Mouse (Mus musculus): ENCODE measurements at regions not wholly inside any gene's neighbourhood (a gene's known extent, or its start where the extent isn't known, plus 50 kb on each side); places are given as distances from the start of the nearest gene placed in this dataset.
A peak's percentile ranks its signal among the peaks of the same experiment; 100 is the strongest.

- DNase-seq (ENCODE audit: low read depth, low spot score) = no peak
Observed at GRCm38 (mm10) chr13:47298010-47298409, 175.6 kb downstream of the Rnf144b start.

- DNase-seq (ENCODE audit: low read depth, low spot score) = no peak
Observed at GRCm38 (mm10) chr13:47300486-47300885, 178.0 kb downstream of the Rnf144b start.

GRCm38 (mm10) chr13:47301070-47301469 lies 178.6 kb downstream of the Rnf144b start:
- DNase-seq (ENCODE audit: low read depth, low spot score) = no peak

GRCm38 (mm10) chr13:47309492-47309891 lies 187.0 kb downstream of the Rnf144b start:
- no peak for DNase-seq (ENCODE audit: low read depth, low spot score)

GRCm38 (mm10) chr13:47310751-47311202 lies 188.3 kb downstream of the Rnf144b start:
- DNase-seq (ENCODE audit: low read depth, low spot score) = no peak

GRCm38 (mm10) chr13:47319549-47319948 lies 197.1 kb downstream of the Rnf144b start:
- no peak for DNase-seq (ENCODE audit: low read depth, low spot score)

GRCm38 (mm10) chr13:47321876-47322275 lies 199.4 kb downstream of the Rnf144b start:
- DNase-seq (ENCODE audit: low read depth, low spot score) = no peak

GRCm38 (mm10) chr13:47335996-47336684 lies 213.7 kb downstream of the Rnf144b start:
- DNase-seq (ENCODE audit: low read depth, low spot score) = peak; percentile 13

GRCm38 (mm10) chr13:47336865-47337441 lies 214.5 kb downstream of the Rnf144b start:
- DNase-seq (ENCODE audit: low read depth, low spot score) = no peak

GRCm38 (mm10) chr13:47339411-47339810 lies 217.0 kb downstream of the Rnf144b start:
- DNase-seq (ENCODE audit: low read depth, low spot score) = no peak

- DNase-seq (ENCODE audit: low read depth, low spot score) = no peak
Observed at GRCm38 (mm10) chr13:47342361-47342760, 219.9 kb downstream of the Rnf144b start.

GRCm38 (mm10) chr13:47345576-47345975 lies 223.1 kb downstream of the Rnf144b start:
- DNase-seq (ENCODE audit: low read depth, low spot score) = no peak

GRCm38 (mm10) chr13:47347835-47348234 lies 225.4 kb downstream of the Rnf144b start:
- no peak for DNase-seq (ENCODE audit: low read depth, low spot score)

- DNase-seq (ENCODE audit: low read depth, low spot score) = peak; percentile 24
Observed at GRCm38 (mm10) chr13:47348517-47349145, 226.2 kb downstream of the Rnf144b start.

GRCm38 (mm10) chr13:47354446-47354845 lies 232.0 kb downstream of the Rnf144b start:
- no peak for DNase-seq (ENCODE audit: low read depth, low spot score)

- DNase-seq (ENCODE audit: low read depth, low spot score) = no peak
Observed at GRCm38 (mm10) chr13:47355169-47355568, 232.7 kb downstream of the Rnf144b start.

GRCm38 (mm10) chr13:47358986-47359385 lies 236.5 kb downstream of the Rnf144b start:
- DNase-seq (ENCODE audit: low read depth, low spot score) = no peak

GRCm38 (mm10) chr13:47365776-47366175 lies 243.3 kb downstream of the Rnf144b start:
- DNase-seq (ENCODE audit: low read depth, low spot score) = no peak

GRCm38 (mm10) chr13:47368041-47368823 lies 245.8 kb downstream of the Rnf144b start:
- DNase-seq (ENCODE audit: low read depth, low spot score) = no peak

GRCm38 (mm10) chr13:47374583-47374982 lies 252.1 kb downstream of the Rnf144b start:
- DNase-seq (ENCODE audit: low read depth, low spot score) = no peak

GRCm38 (mm10) chr13:47391023-47391422 lies 268.6 kb downstream of the Rnf144b start:
- no peak for DNase-seq (ENCODE audit: low read depth, low spot score)

GRCm38 (mm10) chr13:47397726-47398350 lies 275.4 kb downstream of the Rnf144b start:
- no peak for DNase-seq (ENCODE audit: low read depth, low spot score)

Measured in skeletal muscle tissue, adult 2 months (tissue).